Mouse (Mus musculus) mature B cell (primary cell): ENCODE measurements around the gene Cul3.
"Not testable (repeated sequence)": the region's sequence is repeated elsewhere in the genome, so short reads cannot be mapped to it uniquely, and the experiment has no call there.

Experiments
- in situ Hi-C: fragments of 300-500 bp; cut with MboI; formaldehyde crosslinking; loops from 2 replicates; pipeline ENCODE4 v1.14.3; 2019

Cul3 gene

GRCm38 (mm10) chr1:80340436-80341376 lies at the start of gene Cul3:
Cul3 (minus strand) TSS chr1:80340480.
- in situ Hi-C loops = no loop called here

GRCm38 (mm10) chr1:80389518-80389917 lies 49.2 kb upstream of the Cul3 start:
- in situ Hi-C loops = no loop called here

GRCm38 (mm10) chr1:80383613-80384589 lies 43.6 kb upstream of the Cul3 start:
- in situ Hi-C loops = no loop called here

GRCm38 (mm10) chr1:80382928-80383327 lies 42.6 kb upstream of the Cul3 start:
- in situ Hi-C loops = no loop called here

- in situ Hi-C loops = no loop called here
Observed at GRCm38 (mm10) chr1:80381302-80381701, 41.0 kb upstream of the Cul3 start.

GRCm38 (mm10) chr1:80372010-80372409 lies 31.7 kb upstream of the Cul3 start:
- in situ Hi-C loops = no loop called here

- in situ Hi-C loops = no loop called here
Observed at GRCm38 (mm10) chr1:80371189-80371889, 31.1 kb upstream of the Cul3 start.

- in situ Hi-C loops = no loop called here
Observed at GRCm38 (mm10) chr1:80363486-80363885, 23.2 kb upstream of the Cul3 start.

GRCm38 (mm10) chr1:80362946-80363345 lies 22.7 kb upstream of the Cul3 start:
- in situ Hi-C loops = no loop called here

- in situ Hi-C loops = no loop called here
Observed at GRCm38 (mm10) chr1:80362400-80362799, 22.1 kb upstream of the Cul3 start.

- in situ Hi-C loops = not testable (repeated sequence)
Observed at GRCm38 (mm10) chr1:80361771-80362170, 21.5 kb upstream of the Cul3 start.

GRCm38 (mm10) chr1:80360038-80360608 lies 19.8 kb upstream of the Cul3 start:
- in situ Hi-C loops = no loop called here

GRCm38 (mm10) chr1:80340061-80340435 lies 232 bp downstream of the Cul3 start:
- in situ Hi-C loops = no loop called here

GRCm38 (mm10) chr1:80339425-80340021 lies 757 bp downstream of the Cul3 start:
- in situ Hi-C loops = no loop called here

- in situ Hi-C loops = no loop called here
Observed at GRCm38 (mm10) chr1:80338398-80338797, 1.9 kb downstream of the Cul3 start.

- in situ Hi-C loops = no loop called here
Observed at GRCm38 (mm10) chr1:80335726-80336368, 4.4 kb downstream of the Cul3 start.

GRCm38 (mm10) chr1:80335118-80335517 lies 5.2 kb downstream of the Cul3 start:
- in situ Hi-C loops = no loop called here

- in situ Hi-C loops = no loop called here
Observed at GRCm38 (mm10) chr1:80330970-80331369, 9.3 kb downstream of the Cul3 start.

- in situ Hi-C loops = no loop called here
Observed at GRCm38 (mm10) chr1:80325761-80326160, 14.5 kb downstream of the Cul3 start.

GRCm38 (mm10) chr1:80324370-80324769 lies 15.9 kb downstream of the Cul3 start:
- in situ Hi-C loops = no loop called here
